Mouse (Mus musculus) stomach, embryonic 16.5 days (tissue): ENCODE measurements around the gene Lin7c. TPM values are rescaled to one million over a fixed set of nuclear protein-coding genes. Genes with fewer than 3 reads are reported as not detected.

Source experiments
- ATAC-seq: fragments of 200-750 bp; cut with Nextera tagmentation; 2 replicates; pipeline ENCODE4 v1.8.0; 2017; ENCODE audit warnings: moderate number of reproducible peaks, moderate TSS enrichment; ENCODE audit not compliant: insufficient read depth, low FRiP score
- H3K27ac ChIP-seq: fragments of 300-500 bp; sonication (generic); 2 replicates; pipeline ENCODE4 v1.5.1; 2014; ENCODE audit warnings: low read length
- H3K27me3 ChIP-seq: fragments of 300-500 bp; sonication (generic); 2 replicates; pipeline ENCODE4 v1.6.1; 2014; ENCODE audit warnings: low read length, control low read depth, mixed read lengths; ENCODE audit not compliant: control insufficient read depth, insufficient read depth
- H3K36me3 ChIP-seq: fragments of 300-500 bp; sonication (generic); 2 replicates; pipeline ENCODE4 v1.6.1; 2014; ENCODE audit warnings: low read length; ENCODE audit not compliant: control insufficient read depth, insufficient read depth
- H3K4me1 ChIP-seq: fragments of 300-500 bp; sonication (generic); 2 replicates; pipeline ENCODE4 v1.6.1; 2014; ENCODE audit warnings: low read length, control low read depth, mixed read lengths; ENCODE audit not compliant: control insufficient read depth, insufficient read depth
- H3K4me2 ChIP-seq: fragments of 300-500 bp; sonication (generic); 2 replicates; pipeline ENCODE4 v1.6.1; 2014; ENCODE audit warnings: low read depth, low read length, mixed read lengths
- H3K4me3 ChIP-seq: fragments of 300-500 bp; sonication (generic); replicated peaks from 2 replicates; pipeline ENCODE4 v1.5.1; 2014; ENCODE audit warnings: mild to moderate bottlenecking, low read length
- H3K9ac ChIP-seq: fragments of 300-500 bp; sonication (generic); 2 replicates; pipeline ENCODE4 v1.6.1; 2014; ENCODE audit warnings: low read length
- H3K9me3 ChIP-seq: fragments of 300-500 bp; sonication (generic); replicated peaks from 2 replicates; pipeline ENCODE4 v1.6.1; 2016; ENCODE audit warnings: low read length, control low read depth; ENCODE audit not compliant: control insufficient read depth
- WGBS: fragments of 180-500 bp; shearing (Covaris S2); extraction: QIAGEN DNeasy Blood & Tissue Kit; methylation state at CpG from one replicate; pipeline ENCODE4 v1.1.7; 2014; 5-methylcytosine and 5-hydroxymethylcytosine counted together
- polyA plus RNA-seq: library from polyadenylated mRNA; unstranded; fragments of >200 nt; fragmentation: Nextera tagmentation; extraction: Ambion mirVana; gene quantifications from 2 replicates; pipeline ENCODE4 v1.2.1, GENCODE M21; 2015

Gene Lin7c
- polyA plus RNA-seq, 1 experiment from 2014 or later = 73.3 TPM

GRCm38 (mm10) chr2:109912216-109912615 lies 21.6 kb downstream of the Lin7c start:
- Histone ChIP-seq H3K4me1 (0 out of 2 replicates have a peak, but pooled peaks cover 5% of the 10 kb centered on the region), H3K36me3 (no peaks in the 10 kb centered on the region), H3K4me2 (no peak overlapping the region), H3K27ac (no peak overlapping the region), H3K9me3 (no peaks in the 10 kb centered on the region), H3K9ac (no peak overlapping the region), H3K27me3 (no peaks in the 10 kb centered on the region), H3K4me3 (no peak overlapping the region)
- 90% methylated on average over 8 of the region's 8 CpGs for WGBS
- no peak for ATAC-seq

GRCm38 (mm10) chr2:109912766-109913165 lies 22.1 kb downstream of the Lin7c start:
- WGBS = 89% methylated on average over 12 of the region's 12 CpGs
- H3K9me3 ChIP-seq = no peaks in the 10 kb centered on the region

DNA sequence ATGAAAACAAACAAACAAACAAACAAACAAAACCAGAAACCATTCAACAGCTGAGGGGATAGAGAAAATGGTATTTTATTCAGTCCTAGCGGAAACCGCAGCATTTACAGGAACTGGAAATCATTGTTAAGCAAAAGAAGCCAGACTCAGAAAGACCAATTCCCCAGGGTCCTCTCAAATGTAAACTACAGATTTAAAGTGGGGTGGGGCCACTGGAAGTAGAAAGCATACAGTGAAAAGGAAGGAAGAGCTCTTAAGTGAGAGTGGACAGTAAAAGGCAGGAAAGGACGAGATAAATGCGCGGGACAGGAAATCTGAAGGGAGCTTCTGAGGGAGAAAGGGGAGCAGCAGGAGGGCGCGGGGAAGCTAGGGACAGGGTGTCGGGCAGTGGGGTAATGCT lies 22.6 kb downstream of the Lin7c start:
- Histone ChIP-seq H3K4me2 (no peak overlapping the region), H3K9me3 (no peaks in the 10 kb centered on the region), H3K9ac (no peak overlapping the region), H3K27ac (no peak overlapping the region), H3K4me1 (0 out of 2 replicates have a peak, but pooled peaks cover 5% of the 10 kb centered on the region), H3K4me3 (no peak overlapping the region), H3K36me3 (no peaks in the 10 kb centered on the region), H3K27me3 (no peaks in the 10 kb centered on the region)
- ATAC-seq = no peak
- 66% methylated on average over 8 of the region's 8 CpGs for WGBS

More at GRCm38 (mm10) chr2:109912766-109913165, 22.1 kb downstream of the Lin7c start:
- no peak for ATAC-seq
- H3K4me3 ChIP-seq = no peak overlapping the region
- no peaks in the 10 kb centered on the region for H3K36me3 ChIP-seq
- no peak overlapping the region for H3K4me2 ChIP-seq
- H3K27me3 ChIP-seq = no peaks in the 10 kb centered on the region
- H3K27ac ChIP-seq = no peak overlapping the region
- H3K9ac ChIP-seq = no peak overlapping the region
- 0 out of 2 replicates have a peak, but pooled peaks cover 5% of the 10 kb centered on the region for H3K4me1 ChIP-seq

GRCm38 (mm10) chr2:109914601-109915000 lies 23.9 kb downstream of the Lin7c start:
- Histone ChIP-seq H3K4me2 (no peak overlapping the region), H3K4me1 (0 out of 2 replicates have a peak, but pooled peaks cover 5% of the 10 kb centered on the region), H3K4me3 (no peak overlapping the region), H3K9ac (no peak overlapping the region), H3K27me3 (no peaks in the 10 kb centered on the region), H3K27ac (no peak overlapping the region), H3K36me3 (no peaks in the 10 kb centered on the region), H3K9me3 (no peaks in the 10 kb centered on the region)
- no peak for ATAC-seq

- WGBS = 8% methylated on average over 11 of the region's 11 CpGs
- Histone ChIP-seq H3K4me2 (peak overlapping the region; percentile 62), H3K27me3 (no peaks in the 10 kb centered on the region), H3K4me1 (peaks cover 19% of the 10 kb centered on the region), H3K9me3 (no peaks in the 10 kb centered on the region), H3K4me3 (peak overlapping the region; percentile 89), H3K27ac (peak overlapping the region; percentile 26; the same call in 1 of the 2 replicates), H3K9ac (peak overlapping the region; percentile 48), H3K36me3 (no peaks in the 10 kb centered on the region)
- no peak for ATAC-seq
Observed at GRCm38 (mm10) chr2:109916782-109917495, 26.3 kb downstream of the Lin7c start.

- Histone ChIP-seq H3K4me1 (peaks cover 19% of the 10 kb centered on the region), H3K27me3 (no peaks in the 10 kb centered on the region), H3K9me3 (no peaks in the 10 kb centered on the region), H3K4me3 (peak within 1 kb of the TSS; percentile 89), H3K4me2 (peak within 1 kb of the TSS; percentile 65), H3K36me3 (no peaks in the 10 kb centered on the region), H3K9ac (peak within 1 kb of the TSS; percentile 92), H3K27ac (peak within 1 kb of the TSS; percentile 99)
- under 1% methylated on average over 111 of the region's 111 CpGs for WGBS
- peak; percentile 99 for ATAC-seq
Observed at GRCm38 (mm10) chr2:109917496-109918413, 27.1 kb downstream of the Lin7c start, which contains the start of gene Lgr4. Lgr4 (plus strand) TSS chr2:109917647.

DNA sequence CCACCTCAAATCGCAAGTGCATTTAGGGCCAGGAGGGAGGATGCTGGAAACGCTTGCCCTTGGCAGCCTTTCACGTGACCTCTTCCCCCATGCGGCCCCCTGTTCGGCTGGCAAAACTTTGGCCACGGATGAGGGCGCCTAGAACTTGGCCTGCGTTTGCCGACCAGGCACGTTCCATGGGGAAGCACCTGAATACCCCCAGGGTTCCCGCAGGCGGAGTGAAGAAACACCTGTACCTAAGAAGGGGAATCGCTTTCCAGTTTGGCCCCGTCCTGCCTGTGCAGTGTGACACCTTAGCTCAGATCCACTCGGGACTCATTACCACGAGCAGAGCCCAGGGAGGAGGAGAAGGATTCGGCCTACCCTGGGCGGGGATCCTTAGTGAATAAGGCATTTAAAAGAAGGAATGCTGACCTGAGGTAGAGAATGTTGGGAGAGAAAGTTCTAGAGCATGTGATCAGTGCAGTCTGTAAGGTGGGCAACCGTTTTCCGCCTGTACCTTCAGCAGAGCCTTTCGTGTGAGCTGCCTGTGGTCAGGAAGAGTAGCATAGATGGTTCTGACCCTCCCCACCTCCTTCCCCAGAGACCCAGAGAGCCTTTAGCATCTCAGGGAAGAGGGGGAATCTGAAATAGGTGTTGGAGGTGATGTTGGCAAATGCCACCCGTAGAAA lies 28.1 kb downstream of the Lin7c start:
- no peaks in the 10 kb centered on the region for H3K36me3 ChIP-seq
- no peak for ATAC-seq
- H3K27ac ChIP-seq = peak overlapping the region; percentile 99
- H3K4me1 ChIP-seq = peaks cover 25% of the 10 kb centered on the region
- H3K4me2 ChIP-seq = peak overlapping the region; percentile 65
- WGBS = 7% methylated on average over 22 of the region's 22 CpGs
- peak overlapping the region; percentile 92 for H3K9ac ChIP-seq
- H3K27me3 ChIP-seq = no peaks in the 10 kb centered on the region
- no peaks in the 10 kb centered on the region for H3K9me3 ChIP-seq
- peak overlapping the region; percentile 89 for H3K4me3 ChIP-seq

DNA sequence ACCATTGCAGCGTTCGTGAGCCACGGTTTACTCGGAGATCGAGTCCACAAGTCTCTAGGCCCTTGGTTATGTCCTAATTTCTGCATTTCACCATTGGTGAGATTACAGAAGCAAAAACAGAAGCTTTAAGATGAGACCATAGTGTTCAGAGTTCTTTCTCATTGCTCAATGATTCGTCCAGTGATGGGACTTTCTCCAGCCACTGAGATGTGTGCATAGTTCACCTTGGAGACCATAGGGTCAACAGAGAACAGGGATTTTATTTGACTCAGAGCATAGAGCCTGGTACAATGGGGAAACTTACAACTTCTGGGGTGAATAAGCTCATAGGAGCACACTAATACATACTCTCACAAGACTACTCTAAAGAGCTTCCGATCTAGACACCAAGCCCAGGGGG lies 29.8 kb downstream of the Lin7c start:
- Histone ChIP-seq H3K36me3 (no peaks in the 10 kb centered on the region; the same call in 1 of the 2 replicates), H3K27ac (peak overlapping the region; percentile 21), H3K9me3 (no peaks in the 10 kb centered on the region), H3K4me3 (peak overlapping the region; percentile 89), H3K27me3 (no peaks in the 10 kb centered on the region), H3K9ac (peak overlapping the region; percentile 51), H3K4me1 (peaks cover 25% of the 10 kb centered on the region), H3K4me2 (peak overlapping the region; percentile 65)
- no peak for ATAC-seq
- 69% methylated on average over 7 of the region's 7 CpGs for WGBS
